Mouse (Mus musculus) bone marrow macrophage, adult 2 months (primary cell): ENCODE data around the gene Lst1.

Experiments
- CTCF ChIP-seq: IDR thresholded peaks from 2 replicates; pipeline ENCODE4 v1.5.1; 2012; ENCODE audit warnings: low read depth, mild to moderate bottlenecking, low read length, moderate library complexity
- POLR2A ChIP-seq: IDR thresholded peaks from 2 replicates; pipeline ENCODE4 v1.6.1; 2012; ENCODE audit warnings: mild to moderate bottlenecking, low read depth, low read length, borderline replicate concordance

DNA sequence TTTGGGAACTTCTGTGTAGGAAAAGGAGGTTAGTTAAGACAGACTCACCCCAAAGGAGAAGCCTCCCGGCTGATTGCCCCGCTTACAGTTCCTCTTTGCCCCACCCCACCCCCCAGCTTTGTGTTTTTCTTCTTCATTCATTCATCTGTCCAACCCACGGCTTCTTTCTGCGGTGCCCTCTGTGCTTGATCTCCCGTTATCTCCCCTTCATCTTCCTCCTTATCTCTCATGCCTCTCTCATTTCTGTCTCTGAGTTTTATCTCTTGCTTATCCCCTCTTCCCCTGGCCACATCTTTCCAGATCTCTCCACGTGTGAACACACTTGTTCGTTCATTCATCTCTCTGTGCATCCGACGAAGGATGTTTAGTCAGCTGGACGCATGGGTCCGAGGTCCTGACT lies 12.9 kb upstream of the Lst1 start:
- TF ChIP-seq CTCF (no peak), POLR2A (no peak)
